Mouse (Mus musculus) myocyte (in vitro differentiated cells): Measurements from ENCODE around the gene Catsperd. TPM values are rescaled to one million over a fixed set of nuclear protein-coding genes. Genes with fewer than 3 reads are reported as not detected.

Experiments used
- H3K27me3 ChIP-seq: one replicate; pipeline ENCODE4 v1.6.1; 2011; ENCODE audit not compliant: control insufficient read depth, insufficient read depth, insufficient read length
- H3K36me3 ChIP-seq: one replicate; pipeline ENCODE4 v1.6.1; 2011; ENCODE audit not compliant: control insufficient read depth, insufficient read depth
- H3K4me2 ChIP-seq: one replicate; pipeline ENCODE4 v1.6.1; 2011; ENCODE audit warnings: low read depth, control low read depth
- H3K4me3 ChIP-seq: one replicate; pipeline ENCODE4 v1.5.1; 2011; ENCODE audit warnings: mild to moderate bottlenecking, control low read depth, moderate library complexity
- H3K79me2 ChIP-seq: one replicate; pipeline ENCODE4 v1.6.1; 2011; ENCODE audit not compliant: control insufficient read depth, insufficient read depth
- H3ac ChIP-seq: one replicate; pipeline ENCODE4 v1.6.1; 2011; ENCODE audit not compliant: control insufficient read depth, insufficient read length
- CEBPB ChIP-seq: IDR thresholded peaks from 2 replicates; pipeline ENCODE4 v1.6.1; 2011; ENCODE audit warnings: mild to moderate bottlenecking, moderate library complexity; ENCODE audit not compliant: poor library complexity, insufficient read depth, severe bottlenecking
- E2F4 ChIP-seq: IDR thresholded peaks from one replicate; pipeline ENCODE4 v1.6.1; 2011; ENCODE audit warnings: mild to moderate bottlenecking, control low read depth, moderate library complexity; ENCODE audit not compliant: insufficient read depth
- MAX ChIP-seq: IDR thresholded peaks from one replicate; pipeline ENCODE4 v1.6.1; 2011; ENCODE audit warnings: low read depth, mild to moderate bottlenecking, control low read depth
- MYOD1 ChIP-seq, 3 experiments: IDR thresholded peaks; one replicate each; pipeline ENCODE4 v1.6.1; 2011; ENCODE audit warnings: control low read depth in 2 of 3, low read depth in 2 of 3, mild to moderate bottlenecking in 2 of 3, moderate library complexity in 1 of 3; ENCODE audit not compliant: insufficient read length in 2 of 3, control insufficient read depth in 1 of 3
- MYOG ChIP-seq, 3 experiments: IDR thresholded peaks; one replicate each; pipeline ENCODE4 v1.6.1; 2011; ENCODE audit warnings: control low read depth in 2 of 3, low read depth in 2 of 3, mild to moderate bottlenecking in 2 of 3; ENCODE audit not compliant: insufficient read length in 2 of 3, control insufficient read depth in 1 of 3, insufficient read depth in 1 of 3
- POLR2A ChIP-seq: IDR thresholded peaks from one replicate; pipeline ENCODE4 v1.6.1; 2011; ENCODE audit warnings: low read depth, mild to moderate bottlenecking, control low read depth, moderate library complexity; ENCODE audit not compliant: insufficient read length
- POLR2AphosphoS2 ChIP-seq: IDR thresholded peaks from one replicate; pipeline ENCODE4 v1.6.1; 2011; ENCODE audit warnings: low read depth, control low read depth; ENCODE audit not compliant: insufficient read length
- REST ChIP-seq: IDR thresholded peaks from one replicate; pipeline ENCODE4 v1.6.1; 2011; ENCODE audit warnings: mild to moderate bottlenecking, control low read depth, moderate library complexity; ENCODE audit not compliant: insufficient read depth, insufficient read length
- SRF ChIP-seq: IDR thresholded peaks from one replicate; pipeline ENCODE4 v1.6.1; 2011; ENCODE audit warnings: low read depth; ENCODE audit not compliant: control insufficient read depth, insufficient read length
- TCF12 ChIP-seq: IDR thresholded peaks from one replicate; pipeline ENCODE4 v1.6.1; 2011; ENCODE audit warnings: mild to moderate bottlenecking, control low read depth; ENCODE audit not compliant: poor library complexity, insufficient read depth, severe bottlenecking
- TCF3 ChIP-seq: IDR thresholded peaks from one replicate; pipeline ENCODE4 v1.6.1; 2011; ENCODE audit warnings: low read depth, control low read depth; ENCODE audit not compliant: insufficient read length
- USF1 ChIP-seq: IDR thresholded peaks from one replicate; pipeline ENCODE4 v1.6.1; 2011; ENCODE audit warnings: low read depth, mild to moderate bottlenecking, control low read depth, moderate library complexity
- polyA plus RNA-seq: library from polyadenylated mRNA; unstranded; fragments of >200 nt; fragmentation: generic; extraction: Trizol; gene quantifications from one replicate; pipeline ENCODE4 v1.2.1, GENCODE M21; 2012; ENCODE audit warnings: missing spikeins

Gene Catsperd
- polyA plus RNA-seq, 1 experiment, result 0.16 TPM

DNA sequence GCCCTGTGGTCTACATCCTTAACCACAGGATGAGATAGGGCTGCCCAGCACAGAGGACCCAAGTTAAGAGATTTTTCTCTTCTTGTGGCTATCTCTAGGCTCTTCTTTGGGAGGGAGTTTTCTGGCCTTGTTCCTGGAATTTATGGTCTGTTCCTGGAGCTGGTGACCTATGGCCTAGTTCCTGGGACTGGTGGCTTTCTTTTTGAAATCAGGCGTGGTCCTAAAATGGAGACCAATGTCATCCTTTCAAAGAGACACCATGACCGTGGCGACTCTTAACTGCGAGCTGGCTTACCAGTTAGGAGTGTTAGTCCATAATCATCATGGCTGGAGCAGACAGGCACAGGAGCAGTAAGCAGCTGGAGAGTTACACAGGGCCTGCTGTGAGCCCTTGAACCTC lies 38.4 kb downstream of the Catsperd start:
- Histone ChIP-seq H3K79me2 (no peaks in the 10 kb centered on the region), H3K4me2 (no peak overlapping the region), H3K36me3 (no peaks in the 10 kb centered on the region), H3K4me3 (no peak overlapping the region), H3K27me3 (no peaks in the 10 kb centered on the region), H3ac (no peak overlapping the region)
- TF ChIP-seq CEBPB (no peak), TCF3 (no peak), TCF12 (no peak), MYOD1 (IDR thresholded peaks at IDR 0.05; ENCODE audit: control insufficient read depth in 1 of 3, insufficient read length in 2 of 3, low read depth in 2 of 3) (no peak), POLR2A (no peak), USF1 (no peak), MYOG (IDR thresholded peaks at IDR 0.05; ENCODE audit: control insufficient read depth in 1 of 3, insufficient read depth in 1 of 3, insufficient read length in 2 of 3, low read depth in 2 of 3) (no peak), POLR2AphosphoS2 (no peak), MAX (no peak), SRF (no peak), REST (no peak), E2F4 (no peak)

DNA sequence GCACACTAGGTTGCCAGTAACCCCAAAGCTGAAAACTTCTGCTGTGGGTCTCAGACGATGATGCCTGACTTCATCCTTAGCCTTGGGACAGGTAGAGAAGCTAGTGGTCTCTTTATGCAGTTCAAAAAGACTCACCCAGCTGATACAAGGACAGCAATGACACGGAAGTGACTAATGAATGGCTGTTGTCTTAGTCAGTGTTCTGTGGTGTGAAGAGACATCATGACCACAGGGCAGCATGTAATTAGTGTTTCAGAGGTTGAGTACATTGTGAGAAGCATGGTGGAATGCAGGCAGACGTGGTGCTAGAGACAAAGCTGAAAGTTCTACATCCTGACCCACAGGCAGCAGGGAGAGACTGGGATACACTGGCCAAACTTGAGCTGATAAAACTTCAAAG lies 39.6 kb downstream of the Catsperd start:
- no peaks in the 10 kb centered on the region for H3K36me3 ChIP-seq
- H3K4me2 ChIP-seq, result peak overlapping the region; percentile 77
- no peak overlapping the region for H3ac ChIP-seq
- H3K27me3 ChIP-seq, result no peaks in the 10 kb centered on the region
- TF ChIP-seq E2F4, result no peak
- H3K4me3 ChIP-seq, result no peak overlapping the region
- no peaks in the 10 kb centered on the region for H3K79me2 ChIP-seq

DNA sequence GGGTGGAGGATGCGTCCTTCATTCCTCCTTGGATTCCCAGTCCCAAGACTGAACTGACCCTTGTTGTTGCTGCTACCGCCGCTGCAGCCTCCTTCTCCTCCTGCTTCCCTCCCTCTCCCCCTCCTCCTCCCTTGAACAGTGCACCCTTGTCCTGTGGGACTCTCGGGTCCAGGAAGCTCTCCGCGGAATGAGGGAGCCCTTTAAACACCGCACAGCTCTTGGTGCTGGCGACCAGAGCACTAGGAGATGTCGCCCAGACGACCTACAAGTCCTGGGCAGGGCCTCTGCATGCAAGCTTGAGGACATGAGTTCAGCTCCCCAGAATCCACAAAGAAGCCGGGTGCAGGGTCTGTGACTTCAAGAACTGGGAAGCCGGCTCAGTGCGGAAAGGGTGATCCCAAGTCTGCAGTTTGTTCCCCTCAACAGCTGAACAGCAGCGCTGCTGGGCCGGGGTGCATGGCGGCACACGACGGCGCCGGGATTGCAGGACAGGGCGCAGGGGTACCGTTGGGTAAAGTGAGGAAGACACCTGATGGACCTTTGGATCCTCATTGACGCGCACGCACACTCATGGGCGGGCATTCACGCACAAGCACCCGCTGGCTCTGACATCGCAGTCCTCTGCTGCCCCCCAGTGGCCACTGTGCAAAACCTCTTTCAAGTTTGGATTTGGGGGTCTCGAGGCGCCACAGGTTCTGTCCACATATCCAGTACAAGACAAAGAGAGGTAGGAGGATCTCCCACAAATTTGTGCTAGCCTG lies 40.6 kb downstream of the Catsperd start:
- Histone ChIP-seq H3K4me3 (no peak overlapping the region), H3K27me3 (no peaks in the 10 kb centered on the region), H3K79me2 (peaks cover 2% of the 10 kb centered on the region), H3K4me2 (peak overlapping the region; percentile 77), H3ac (no peak overlapping the region), H3K36me3 (no peaks in the 10 kb centered on the region)
- no peak for TF ChIP-seq MYOG (IDR thresholded peaks at IDR 0.05; ENCODE audit: control insufficient read depth in 1 of 3, insufficient read depth in 1 of 3, insufficient read length in 2 of 3, low read depth in 2 of 3)
- no peak for TF ChIP-seq REST
- TF ChIP-seq MYOD1 (IDR thresholded peaks at IDR 0.05; ENCODE audit: control insufficient read depth in 1 of 3, insufficient read length in 2 of 3, low read depth in 2 of 3), result peak in 1 of 3 experiments; percentile 24

DNA sequence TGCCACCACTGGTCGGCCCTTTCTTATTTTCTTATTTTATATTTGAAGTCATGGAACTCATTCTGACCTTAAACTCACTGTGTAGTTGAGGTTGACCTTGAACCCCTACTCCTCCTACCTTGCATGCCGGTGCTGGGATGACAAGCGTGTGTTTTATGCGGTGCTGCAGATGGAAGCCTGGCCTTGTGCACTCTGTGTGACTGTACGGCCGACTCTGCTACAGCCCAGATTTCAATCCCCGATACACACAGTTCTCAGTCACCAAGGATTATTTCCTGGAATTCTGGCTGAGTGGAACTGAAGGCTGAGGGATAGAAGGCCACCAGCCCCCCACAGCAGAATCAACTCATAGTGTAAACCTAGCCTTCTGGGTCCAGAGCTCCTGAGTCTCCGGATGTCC lies 41.8 kb downstream of the Catsperd start:
- Histone ChIP-seq H3K36me3 (no peaks in the 10 kb centered on the region), H3K4me3 (no peak overlapping the region), H3ac (no peak overlapping the region), H3K79me2 (peaks cover 14% of the 10 kb centered on the region), H3K27me3 (no peaks in the 10 kb centered on the region), H3K4me2 (no peak overlapping the region)
- TF ChIP-seq MAX, result no peak
- TF ChIP-seq TCF12, result no peak
- no peak for TF ChIP-seq CEBPB
- no peak for TF ChIP-seq TCF3
- TF ChIP-seq SRF, result no peak
- TF ChIP-seq MYOG (IDR thresholded peaks at IDR 0.05; ENCODE audit: control insufficient read depth in 1 of 3, insufficient read depth in 1 of 3, insufficient read length in 2 of 3, low read depth in 2 of 3), result no peak
- TF ChIP-seq REST, result no peak
- TF ChIP-seq USF1, result no peak
- TF ChIP-seq POLR2AphosphoS2, result no peak
- TF ChIP-seq E2F4, result no peak
- TF ChIP-seq POLR2A, result no peak
- no peak for TF ChIP-seq MYOD1 (IDR thresholded peaks at IDR 0.05; ENCODE audit: control insufficient read depth in 1 of 3, insufficient read length in 2 of 3, low read depth in 2 of 3)

DNA sequence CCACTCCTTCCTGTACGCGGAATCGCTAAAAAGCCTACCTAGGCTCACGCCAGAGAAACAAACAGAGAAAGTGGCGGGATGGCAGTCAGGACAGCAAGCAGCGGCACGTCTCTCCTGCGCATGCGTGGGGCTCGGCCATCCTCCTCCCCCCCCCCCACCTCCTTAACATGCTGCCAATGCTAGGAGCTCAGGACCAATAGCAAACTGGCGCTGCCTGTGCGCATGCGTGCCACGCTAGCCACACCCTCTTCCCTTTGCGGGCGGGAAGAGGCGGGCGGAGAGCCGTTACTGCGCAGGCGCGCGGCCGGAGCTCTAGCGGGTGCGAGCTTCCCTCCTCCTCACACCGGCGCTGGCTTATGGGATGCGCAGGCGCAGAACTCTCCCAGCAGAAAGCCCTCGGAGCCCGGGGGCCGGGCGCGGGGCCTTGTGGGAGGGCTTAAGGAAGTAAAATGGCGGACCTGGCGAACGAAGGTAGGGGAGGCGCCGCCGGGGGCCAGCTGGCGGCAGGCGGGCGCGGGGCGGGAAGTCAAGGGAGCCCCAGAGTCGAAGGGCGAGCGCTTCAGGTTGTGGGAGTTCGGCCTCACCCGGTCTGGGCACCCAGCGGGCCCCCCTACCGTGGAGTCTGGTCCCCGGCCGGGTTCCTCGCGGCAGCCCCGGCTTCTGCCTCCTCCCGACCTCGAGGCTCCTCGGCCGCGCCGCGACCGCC lies 45.2 kb downstream of the Catsperd start, which contains the start of gene Ranbp3:
Gene Ranbp3, plus strand, starts transcription at position 354 of the 706 bp plus-strand sequence.
- H3K27me3 ChIP-seq, result no peaks in the 10 kb centered on the region
- TF ChIP-seq E2F4 (peak; percentile 56), POLR2AphosphoS2 (peak; percentile 93), SRF (peak; percentile 73), MYOD1 (IDR thresholded peaks at IDR 0.05; ENCODE audit: control insufficient read depth in 1 of 3, insufficient read length in 2 of 3, low read depth in 2 of 3) (no peak), POLR2A (peak; percentile 93), MAX (no peak)
- H3ac ChIP-seq, result peak within 1 kb of the TSS; percentile 87
- H3K79me2 ChIP-seq, result peaks cover 47% of the 10 kb centered on the region
- H3K36me3 ChIP-seq, result peaks cover 9% of the 10 kb centered on the region
- peak within 1 kb of the TSS; percentile 97 for H3K4me2 ChIP-seq
- peak within 1 kb of the TSS; percentile 68 for H3K4me3 ChIP-seq
